14 mouse cellular contexts compared by ENCODE assay signal in the genomic region with DNA sequence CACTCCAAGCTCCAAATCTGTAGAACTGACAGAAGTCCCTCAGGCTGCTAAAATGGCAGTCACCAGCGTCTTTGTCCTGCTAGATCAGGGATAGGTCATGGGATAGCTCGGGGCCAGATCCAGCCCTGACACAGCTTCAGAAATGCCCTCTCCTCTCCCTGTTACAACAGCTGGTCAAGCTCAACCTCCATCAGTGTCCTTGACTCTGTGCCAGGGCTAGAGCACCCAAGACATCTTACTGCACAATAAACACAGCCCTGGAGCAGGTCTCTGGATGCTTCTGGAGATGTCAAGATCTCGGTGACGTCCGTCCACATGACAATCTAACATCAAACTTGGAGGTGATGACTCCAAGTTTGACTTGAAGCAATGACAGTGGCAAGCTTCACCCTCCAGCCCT. TPM values are rescaled to one million over a fixed set of nuclear protein-coding genes. Genes with fewer than 3 reads are reported as not detected.
DNase-seq lines count a peak whose midpoint lies in the region; ATAC-seq lines count a peak whose summit lies in the region.
"Had no signal": no experiment of that assay in that cellular context is flagged by ENCODE, and none has a peak within 500 bp of the region (broad histone marks: within the 10 kb centered on the region; RNA-seq: fewer than 3 reads in every experiment).

No protein-coding gene starts in this region.

- H3K27ac ChIP-seq in hindbrain, embryonic 12.5 days: no peak overlapping the region
- H3K27ac ChIP-seq: liver, embryonic 14.5 days had no signal

- peak; percentile 16 to 18 for DNase-seq in adrenal gland, postnatal 36 days
- DNase-seq in adrenal gland, postnatal 4 days (ENCODE audit: low spot score in 2 of 2): no peak
- DNase-seq in lung, postnatal 10 days: peak; percentile 42
- DNase-seq in lung, postnatal 4 days: no peak
- peak; percentile 19 for DNase-seq in kidney, adult 9 months
- DNase-seq in kidney, postnatal 4 days: peak; percentile 26 to 41
- DNase-seq in yolk sac, embryonic 10.5 days (ENCODE audit: low spot score): no peak
- DNase-seq: cerebellum, adult 8-10 months; midbrain, embryonic 14.5 days; right cerebral cortex, postnatal 4 days had no signal

- WGBS in hindbrain, embryonic 12.5 days: 83% methylated on average over 5 of the region's 5 CpGs

- peaks cover 20% of the 10 kb centered on the region for H3K4me1 ChIP-seq in hindbrain, embryonic 12.5 days

- no peaks in the 10 kb centered on the region for H3K27me3 ChIP-seq in hindbrain, embryonic 12.5 days

- ATAC-seq in hindbrain, embryonic 12.5 days (ENCODE audit: low FRiP score): no peak
- ATAC-seq: inflammation-experienced regulatory T-cells, adult 6 months had no signal

- peaks cover 1% of the 10 kb centered on the region for H3K9me3 ChIP-seq in hindbrain, embryonic 12.5 days (replicated peaks)

- no peak overlapping the region for H3K9ac ChIP-seq in hindbrain, embryonic 12.5 days
- H3K9ac ChIP-seq: liver, embryonic 14.5 days had no signal

- no peaks in the 10 kb centered on the region for H3K36me3 ChIP-seq in hindbrain, embryonic 12.5 days

- no peak overlapping the region for H3K4me3 ChIP-seq in hindbrain, embryonic 12.5 days

- no peak overlapping the region for H3K4me2 ChIP-seq in hindbrain, embryonic 12.5 days (replicated peaks)
- H3K4me2 ChIP-seq: heart, embryonic 11.5 days had no signal

RNA-seq across cellular contexts. Expression of gene Pkdcc, which starts 48.9 kb away (rescaled TPM):
- total RNA-seq in adrenal gland, postnatal 36 days (2021): 100 to 1,000 TPM in 1 of 2 experiments, 10 to 100 TPM in 1; 54.8 to 151 TPM
- 100 to 1,000 TPM; 165 to 175 TPM for total RNA-seq in adrenal gland, postnatal 4 days (2021)
- 14.6 and 17.9 TPM in 2 replicates for polyA plus RNA-seq in hindbrain, embryonic 12.5 days (2016; fragmentation: Nextera tagmentation; extraction: Ambion mirVana)

Comparison
In these comparisons a context has a peak if more than half of its experiments do, and no peak if none do; other contexts are left out.
1. DNase-seq: peak in adrenal gland, postnatal 36 days (2 of 2), lung, postnatal 10 days (single experiment), kidney, adult 9 months (single experiment) and kidney, postnatal 4 days (2 of 2); none in adrenal gland, postnatal 4 days (0 of 2), lung, postnatal 4 days (0 of 2) and yolk sac, embryonic 10.5 days (single experiment).